8 mouse cellular contexts compared by ENCODE assay signal in the genomic region with DNA sequence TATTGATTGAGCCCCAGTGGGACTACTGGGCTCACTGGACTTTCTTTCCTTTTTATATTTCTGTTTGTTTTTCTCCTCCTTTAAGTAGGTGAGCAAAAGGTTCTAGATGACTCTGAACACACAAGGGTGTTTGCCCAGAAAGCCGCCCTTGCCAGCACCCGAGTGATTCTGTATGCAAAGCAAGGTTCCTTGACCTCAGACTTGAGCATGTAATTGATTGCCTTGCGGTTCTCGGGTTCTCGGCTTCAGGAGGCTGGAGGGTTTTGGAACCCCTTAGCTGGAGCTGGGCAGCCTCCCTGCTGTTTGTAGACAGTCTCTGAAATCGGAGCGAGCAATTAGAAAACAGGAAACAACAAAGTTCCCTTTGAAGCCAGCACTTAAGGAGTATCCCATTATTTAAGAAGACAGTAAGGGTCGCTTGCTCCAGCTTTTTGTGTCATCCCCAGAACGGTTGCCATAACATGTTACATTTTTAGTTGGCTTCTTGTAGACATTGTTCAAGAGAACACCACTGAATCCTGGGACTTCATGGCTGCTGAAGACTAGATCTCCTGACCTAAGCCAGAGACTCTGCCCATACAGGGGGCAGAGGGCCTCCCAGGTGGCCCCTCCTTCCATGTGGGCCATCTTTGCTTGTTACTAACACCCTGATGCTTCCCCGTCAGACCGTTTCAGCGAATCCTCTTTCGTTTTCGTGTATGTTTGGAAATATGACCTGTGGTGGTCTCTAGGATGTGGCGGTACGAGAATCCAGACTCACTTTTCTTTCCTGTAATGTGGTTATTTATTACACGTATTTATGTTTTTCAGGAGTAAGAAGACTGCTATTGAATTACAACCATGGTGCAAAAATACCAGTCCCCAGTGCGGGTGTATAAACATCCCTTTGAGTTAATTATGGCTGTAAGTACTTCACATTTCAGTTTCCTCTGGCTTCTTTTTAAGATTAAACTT. TPM values are rescaled to one million over a fixed set of nuclear protein-coding genes. Genes with fewer than 3 reads are reported as not detected.
DNase-seq lines count a peak whose midpoint lies in the region; ATAC-seq and TF ChIP-seq lines count a peak whose summit lies in the region.

No protein-coding gene starts in this region.

- no peak for ATAC-seq in kidney, postnatal 0 days (replicated peaks; ENCODE audit: low FRiP score, low read depth)
- ATAC-seq in embryonic facial prominence, embryonic 13.5 days (ENCODE audit: insufficient number of reproducible peaks, insufficient read depth, low FRiP score, low TSS enrichment, low read depth), result no peak
- ATAC-seq in limb, embryonic 12.5 days (ENCODE audit: insufficient number of reproducible peaks, insufficient read depth, low FRiP score, low TSS enrichment, low read depth), result no peak
- ATAC-seq in neural tube, embryonic 13.5 days (ENCODE audit: low read depth), result no peak

- H3K4me2 ChIP-seq in kidney, postnatal 0 days (ENCODE audit: low read length), result peak overlapping the region; percentile 74
- peak overlapping the region; percentile 83 for H3K4me2 ChIP-seq in embryonic facial prominence, embryonic 13.5 days
- peak overlapping the region; percentile 81 for H3K4me2 ChIP-seq in limb, embryonic 12.5 days
- peak overlapping the region; percentile 70 for H3K4me2 ChIP-seq in neural tube, embryonic 13.5 days

- H3K4me1 ChIP-seq in kidney, postnatal 0 days (replicated peaks; ENCODE audit: insufficient read depth, low read length), result peaks cover 44% of the 10 kb centered on the region
- H3K4me1 ChIP-seq in embryonic facial prominence, embryonic 13.5 days, result peaks cover 74% of the 10 kb centered on the region
- peaks cover 79% of the 10 kb centered on the region for H3K4me1 ChIP-seq in limb, embryonic 12.5 days (replicated peaks)
- peaks cover 71% of the 10 kb centered on the region for H3K4me1 ChIP-seq in neural tube, embryonic 13.5 days (replicated peaks)

- no peaks in the 10 kb centered on the region for H3K9me3 ChIP-seq in kidney, postnatal 0 days (replicated peaks; ENCODE audit: low read length)
- no peaks in the 10 kb centered on the region for H3K9me3 ChIP-seq in embryonic facial prominence, embryonic 13.5 days
- no peaks in the 10 kb centered on the region for H3K9me3 ChIP-seq in limb, embryonic 12.5 days
- H3K9me3 ChIP-seq in neural tube, embryonic 13.5 days, result no peaks in the 10 kb centered on the region

- peak overlapping the region; percentile 92 for H3K4me3 ChIP-seq in kidney, postnatal 0 days (replicated peaks; ENCODE audit: low read depth, low read length)
- H3K4me3 ChIP-seq in embryonic facial prominence, embryonic 13.5 days, result peak overlapping the region; percentile 89
- H3K4me3 ChIP-seq in limb, embryonic 12.5 days (replicated peaks), result peak overlapping the region; percentile 94
- H3K4me3 ChIP-seq in neural tube, embryonic 13.5 days, result peak overlapping the region; percentile 89

- no peak for TF ChIP-seq CTCF in kidney, postnatal 0 days (IDR thresholded peaks at IDR 0.05; ENCODE audit: low read depth)

- H3K27me3 ChIP-seq in kidney, postnatal 0 days (ENCODE audit: insufficient read depth, low read length), result no peaks in the 10 kb centered on the region
- no peaks in the 10 kb centered on the region for H3K27me3 ChIP-seq in embryonic facial prominence, embryonic 13.5 days
- no peaks in the 10 kb centered on the region for H3K27me3 ChIP-seq in limb, embryonic 12.5 days
- no peaks in the 10 kb centered on the region for H3K27me3 ChIP-seq in neural tube, embryonic 13.5 days

- DNase-seq in kidney, postnatal 0 days (ENCODE audit: low spot score), result peak; percentile 68
- DNase-seq in kidney, postnatal 14 days, result no peak
- no peak for DNase-seq in layer of hippocampus, postnatal 10 days (ENCODE audit: low spot score in 2 of 2)
- no peak for DNase-seq in gastrocnemius, adult 18-20 months (ENCODE audit: low spot score)
- no peak for DNase-seq in adrenal gland, postnatal 10 days

- H3K27ac ChIP-seq in kidney, postnatal 0 days, result peak overlapping the region; percentile 97
- peak overlapping the region; percentile 99 for H3K27ac ChIP-seq in embryonic facial prominence, embryonic 13.5 days
- H3K27ac ChIP-seq in limb, embryonic 12.5 days, result peak overlapping the region; percentile 31
- H3K27ac ChIP-seq in neural tube, embryonic 13.5 days (replicated peaks), result no peak overlapping the region

- H3K36me3 ChIP-seq in kidney, postnatal 0 days (ENCODE audit: insufficient read depth, low read length), result 0 out of 2 replicates have a peak, but pooled peaks cover 3% of the 10 kb centered on the region
- H3K36me3 ChIP-seq in embryonic facial prominence, embryonic 13.5 days, result peaks cover 10% of the 10 kb centered on the region
- H3K36me3 ChIP-seq in limb, embryonic 12.5 days, result peaks cover 14% of the 10 kb centered on the region
- H3K36me3 ChIP-seq in neural tube, embryonic 13.5 days, result peaks cover 15% of the 10 kb centered on the region

- peak overlapping the region; percentile 86 for H3K9ac ChIP-seq in kidney, postnatal 0 days (ENCODE audit: low read depth, low read length)
- H3K9ac ChIP-seq in embryonic facial prominence, embryonic 13.5 days, result peak overlapping the region; percentile 89
- peak overlapping the region; percentile 86; the same call in 1 of the 2 replicates for H3K9ac ChIP-seq in limb, embryonic 12.5 days (replicated peaks)
- H3K9ac ChIP-seq in neural tube, embryonic 13.5 days, result peak overlapping the region; percentile 95

- WGBS in kidney, postnatal 0 days, result 13% methylated on average over 18 of the region's 18 CpGs
- WGBS in embryonic facial prominence, embryonic 13.5 days, result 30% methylated on average over 18 of the region's 18 CpGs
- WGBS in limb, embryonic 12.5 days, result 35% methylated on average over 18 of the region's 18 CpGs
- WGBS in neural tube, embryonic 13.5 days, result 40% methylated on average over 18 of the region's 18 CpGs

RNA-seq across cellular contexts. Expression of a gene that starts 1.7 kb away (rescaled TPM):
- 87.6 and 93.7 TPM in 2 replicates for polyA plus RNA-seq in kidney, postnatal 0 days (2015; fragmentation: Nextera tagmentation; extraction: Ambion mirVana)
- 44.3 and 47.3 TPM in 2 replicates for polyA plus RNA-seq in embryonic facial prominence, embryonic 13.5 days (2015; fragmentation: Nextera tagmentation; extraction: Ambion mirVana)
- polyA plus RNA-seq in limb, embryonic 12.5 days (2016; fragmentation: Nextera tagmentation; extraction: Ambion mirVana), result 52.6 and 57.5 TPM in 2 replicates
- 57.6 and 67.0 TPM in 2 replicates for polyA plus RNA-seq in neural tube, embryonic 13.5 days (2015; fragmentation: Nextera tagmentation; extraction: Ambion mirVana)
- total RNA-seq in layer of hippocampus, postnatal 10 days (2021), result 100 to 1,000 TPM; 151 to 152 TPM
- total RNA-seq in gastrocnemius, adult 18-20 months (2021), result 10 to 100 TPM; 52.1 to 53.3 TPM
- 100 to 1,000 TPM; 101 to 113 TPM for total RNA-seq in adrenal gland, postnatal 10 days (2021)
